Mouse (Mus musculus): ENCODE measurements around the gene Mindy3.

Mindy3 gene

DNA sequence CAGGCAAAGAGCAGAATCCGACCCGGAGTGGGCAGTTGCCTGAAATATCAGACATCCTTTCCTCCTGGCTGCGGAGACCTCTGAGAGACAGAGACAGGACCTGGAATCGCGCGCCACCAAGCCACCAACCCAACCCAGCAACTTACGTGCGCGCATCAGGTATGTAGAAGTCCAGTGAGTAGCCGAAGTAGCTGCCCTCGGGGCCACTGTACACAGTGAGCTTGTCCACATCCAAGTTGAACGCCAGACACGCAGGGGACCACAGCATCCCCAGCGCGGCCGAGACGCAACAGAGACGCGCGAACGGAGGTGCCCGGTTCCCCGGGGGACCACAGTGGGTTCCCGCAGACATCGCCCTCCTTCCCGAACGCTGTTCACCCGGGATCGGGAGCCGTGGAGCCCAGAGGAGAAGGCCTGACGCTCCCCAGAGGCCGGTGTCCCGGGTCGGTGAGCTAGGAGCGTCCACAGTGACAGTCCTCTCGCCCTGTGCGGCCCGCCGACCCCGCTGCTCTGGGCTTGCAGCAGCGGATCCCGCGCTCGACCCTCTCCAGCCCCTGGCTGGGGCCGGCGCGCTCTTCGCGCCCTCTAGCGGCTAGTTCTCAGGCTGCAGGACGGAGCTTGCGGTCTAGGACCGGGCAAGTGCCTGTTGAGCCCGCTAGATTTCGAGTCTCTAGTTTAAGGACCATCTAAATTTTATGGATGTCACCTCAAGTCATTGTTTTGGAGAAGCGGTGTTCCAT, 117.7 kb downstream of the Mindy3 start, which contains the start of gene Itga8:
Itga8 (minus strand) TSS at position 492 of the 740 bp plus-strand sequence.
- DNase-seq (ENCODE audit: low read depth): peak; percentile 92

DNA sequence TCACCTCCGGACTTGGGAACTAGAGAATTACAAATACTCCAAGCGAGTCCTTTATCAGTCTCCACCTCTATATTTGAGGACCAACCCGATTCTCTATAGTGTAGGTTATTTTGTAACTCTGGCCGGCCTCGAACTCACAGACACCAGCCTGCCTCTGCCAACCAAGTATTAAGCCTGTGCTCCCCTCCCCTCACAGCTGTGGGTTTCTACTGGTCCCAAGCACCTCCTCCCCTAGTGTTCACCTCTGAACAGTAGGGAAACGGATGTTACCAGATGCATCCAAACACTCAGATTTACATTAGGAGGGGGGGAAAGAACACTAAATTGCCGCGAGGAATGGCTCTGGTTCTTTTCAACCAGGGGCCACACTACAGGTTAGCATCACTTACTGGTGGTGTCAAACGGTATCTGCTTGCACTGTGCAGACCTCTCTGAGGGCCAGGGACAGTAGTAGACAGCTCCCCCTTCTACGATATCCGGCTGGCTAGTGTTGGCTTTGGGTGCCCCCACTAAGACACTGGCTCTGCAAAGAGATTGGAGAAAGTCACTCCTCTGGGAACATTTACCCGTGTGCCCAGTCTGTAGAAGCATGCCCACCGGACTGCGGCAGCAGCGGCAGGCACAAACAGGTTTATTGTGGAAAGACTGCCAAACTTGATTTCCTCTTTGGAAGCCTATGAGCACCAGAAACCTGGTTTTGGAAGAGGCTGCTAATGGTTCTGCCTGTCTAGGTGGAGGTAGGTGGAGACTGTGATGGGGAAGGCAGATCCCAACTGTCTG, 118.6 kb downstream of the Mindy3 start:
- no peak for DNase-seq (ENCODE audit: low read depth)

DNA sequence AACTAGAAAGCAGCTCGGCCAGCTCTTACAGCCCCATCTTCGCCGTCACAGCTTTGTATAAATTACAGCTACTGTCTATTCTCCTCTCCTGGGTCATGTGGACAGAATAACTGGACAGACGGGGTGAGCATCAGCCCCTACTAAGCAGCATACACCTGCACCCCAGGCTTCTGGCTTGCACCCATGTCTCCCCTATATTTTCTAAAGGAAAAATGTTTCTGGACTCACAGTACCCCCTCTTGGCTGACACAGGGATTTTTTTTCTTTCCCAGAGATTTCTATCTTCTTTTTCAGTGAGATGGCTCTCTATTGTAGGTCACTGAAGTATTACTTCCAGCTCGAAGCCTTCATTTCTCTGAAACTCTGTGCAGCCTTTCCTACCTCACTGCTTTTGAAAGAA, 122.0 kb downstream of the Mindy3 start:
- no peak for DNase-seq (ENCODE audit: low read depth)

Measured in NIH3T3 (cell line).